Mouse (Mus musculus) forebrain, embryonic 10.5 days (tissue): Measurements from ENCODE around the gene Pcsk2. TPM values are rescaled to one million over a fixed set of nuclear protein-coding genes. Genes with fewer than 3 reads are reported as not detected.

Experiments used
- DNase-seq: peaks from one replicate; pipeline ENCODE4 v3.0.0-alpha.2; 2017; ENCODE audit warnings: low spot score; ENCODE audit errors: extremely low spot score
- H3K27ac ChIP-seq: fragments of 300-500 bp; sonication (generic); 2 replicates; pipeline ENCODE4 v1.5.1; 2016; ENCODE audit warnings: mild to moderate bottlenecking
- H3K27me3 ChIP-seq: fragments of 300-500 bp; sonication (generic); 2 replicates; pipeline ENCODE4 v1.6.1; 2016; ENCODE audit warnings: mild to moderate bottlenecking; ENCODE audit not compliant: poor library complexity, severe bottlenecking
- H3K36me3 ChIP-seq: fragments of 300-500 bp; sonication (generic); replicated peaks from 2 replicates; pipeline ENCODE4 v1.6.1; 2016; ENCODE audit warnings: mild to moderate bottlenecking, moderate library complexity
- H3K4me1 ChIP-seq: fragments of 300-500 bp; sonication (generic); 2 replicates; pipeline ENCODE4 v1.6.1; 2016
- H3K4me3 ChIP-seq: fragments of 300-500 bp; sonication (generic); 2 replicates; pipeline ENCODE4 v1.5.1; 2016; ENCODE audit warnings: mild to moderate bottlenecking, moderate library complexity
- H3K9me3 ChIP-seq: fragments of 300-500 bp; sonication (generic); 2 replicates; pipeline ENCODE4 v1.6.1; 2016; ENCODE audit warnings: mild to moderate bottlenecking, moderate library complexity
- WGBS: fragments of 180-500 bp; shearing (Covaris S2); methylation state at CpG from one replicate; pipeline ENCODE4 v1.1.7; 2016; 5-methylcytosine and 5-hydroxymethylcytosine counted together
- polyA plus RNA-seq: library from polyadenylated mRNA; unstranded; fragments of >200 nt; fragmentation: Nextera tagmentation; extraction: Ambion mirVana; gene quantifications from 2 replicates; pipeline ENCODE4 v1.2.1, GENCODE M21; 2016

Gene Pcsk2
- polyA plus RNA-seq, 1 experiment from 2014 or later, result 0.86 TPM

GRCm38 (mm10) chr2:143603071-143603470, 57.1 kb downstream of the Pcsk2 start:
- H3K27me3 ChIP-seq, result no peaks in the 10 kb centered on the region
- 56% methylated on average over 3 of the region's 3 CpGs for WGBS

GRCm38 (mm10) chr2:143603871-143604512, 58.0 kb downstream of the Pcsk2 start:
- no peak overlapping the region for H3K27ac ChIP-seq
- H3K36me3 ChIP-seq, result no peaks in the 10 kb centered on the region
- peaks cover 11% of the 10 kb centered on the region; the same call in 1 of the 2 replicates for H3K4me1 ChIP-seq
- no peaks in the 10 kb centered on the region for H3K9me3 ChIP-seq
- no peak for DNase-seq
- H3K4me3 ChIP-seq, result no peak overlapping the region
- no peaks in the 10 kb centered on the region for H3K27me3 ChIP-seq
- 44% methylated on average over 2 of the region's 2 CpGs for WGBS

More at GRCm38 (mm10) chr2:143603071-143603470, 57.1 kb downstream of the Pcsk2 start:
- Histone ChIP-seq H3K4me3 (no peak overlapping the region), H3K4me1 (peaks cover 11% of the 10 kb centered on the region; the same call in 1 of the 2 replicates), H3K27ac (no peak overlapping the region), H3K36me3 (no peaks in the 10 kb centered on the region), H3K9me3 (no peaks in the 10 kb centered on the region)
- no peak for DNase-seq

- no peak overlapping the region for H3K27ac ChIP-seq
- DNase-seq, result no peak
- no peaks in the 10 kb centered on the region for H3K27me3 ChIP-seq
- no peak overlapping the region for H3K4me3 ChIP-seq
- WGBS, result 83% methylated on average over 9 of the region's 9 CpGs
- H3K4me1 ChIP-seq, result peaks cover 14% of the 10 kb centered on the region
- H3K36me3 ChIP-seq, result no peaks in the 10 kb centered on the region
- H3K9me3 ChIP-seq, result no peaks in the 10 kb centered on the region
Measured at GRCm38 (mm10) chr2:143610355-143611331, 64.7 kb downstream of the Pcsk2 start.

- Histone ChIP-seq H3K27ac (no peak overlapping the region), H3K27me3 (no peaks in the 10 kb centered on the region), H3K4me3 (no peak overlapping the region), H3K4me1 (peaks cover 7% of the 10 kb centered on the region), H3K36me3 (no peaks in the 10 kb centered on the region), H3K9me3 (no peaks in the 10 kb centered on the region)
- 84% methylated on average over 3 of the region's 3 CpGs for WGBS
- no peak for DNase-seq
Measured at GRCm38 (mm10) chr2:143613466-143613865, 67.5 kb downstream of the Pcsk2 start.

GRCm38 (mm10) chr2:143614775-143615174, 68.8 kb downstream of the Pcsk2 start:
- Histone ChIP-seq H3K27me3 (no peaks in the 10 kb centered on the region), H3K4me1 (peaks cover 7% of the 10 kb centered on the region), H3K4me3 (no peak overlapping the region), H3K36me3 (no peaks in the 10 kb centered on the region), H3K27ac (no peak overlapping the region), H3K9me3 (no peaks in the 10 kb centered on the region)
- 37% methylated on average over 5 of the region's 5 CpGs for WGBS
- no peak for DNase-seq

- WGBS, result 42% methylated on average over 3 of the region's 3 CpGs
- H3K27me3 ChIP-seq, result no peaks in the 10 kb centered on the region
- no peak overlapping the region for H3K27ac ChIP-seq
- no peaks in the 10 kb centered on the region for H3K36me3 ChIP-seq
- no peak for DNase-seq
- no peaks in the 10 kb centered on the region for H3K4me1 ChIP-seq
- H3K4me3 ChIP-seq, result no peak overlapping the region
- no peaks in the 10 kb centered on the region for H3K9me3 ChIP-seq
Measured at GRCm38 (mm10) chr2:143620916-143621315, 75.0 kb downstream of the Pcsk2 start.

- 69% methylated on average over 3 of the region's 3 CpGs for WGBS
Measured at GRCm38 (mm10) chr2:143623916-143624315, 78.0 kb downstream of the Pcsk2 start.

GRCm38 (mm10) chr2:143643305-143643704, 97.3 kb downstream of the Pcsk2 start:
- Histone ChIP-seq H3K4me3 (no peak overlapping the region), H3K9me3 (no peaks in the 10 kb centered on the region), H3K36me3 (no peaks in the 10 kb centered on the region), H3K27ac (no peak overlapping the region), H3K4me1 (peaks cover 5% of the 10 kb centered on the region), H3K27me3 (no peaks in the 10 kb centered on the region)
- no peak for DNase-seq
- 93% methylated on average over 1 of the region's 1 CpGs for WGBS

More at GRCm38 (mm10) chr2:143623916-143624315, 78.0 kb downstream of the Pcsk2 start:
- DNase-seq, result no peak
- H3K4me3 ChIP-seq, result no peak overlapping the region
- no peaks in the 10 kb centered on the region for H3K4me1 ChIP-seq
- H3K36me3 ChIP-seq, result no peaks in the 10 kb centered on the region
- H3K9me3 ChIP-seq, result no peaks in the 10 kb centered on the region
- H3K27me3 ChIP-seq, result no peaks in the 10 kb centered on the region
- no peak overlapping the region for H3K27ac ChIP-seq

GRCm38 (mm10) chr2:143644374-143644773, 98.4 kb downstream of the Pcsk2 start:
- H3K36me3 ChIP-seq, result no peaks in the 10 kb centered on the region
- peaks cover 5% of the 10 kb centered on the region for H3K4me1 ChIP-seq
- no peaks in the 10 kb centered on the region for H3K9me3 ChIP-seq
- WGBS, result 88% methylated on average over 4 of the region's 4 CpGs
- no peak overlapping the region for H3K27ac ChIP-seq
- no peak overlapping the region for H3K4me3 ChIP-seq
- no peak for DNase-seq
- no peaks in the 10 kb centered on the region for H3K27me3 ChIP-seq

- Histone ChIP-seq H3K9me3 (no peaks in the 10 kb centered on the region), H3K27ac (no peak overlapping the region), H3K36me3 (no peaks in the 10 kb centered on the region), H3K4me1 (peaks cover 5% of the 10 kb centered on the region), H3K27me3 (no peaks in the 10 kb centered on the region), H3K4me3 (no peak overlapping the region)
- no peak for DNase-seq
- WGBS, result 74% methylated on average over 5 of the region's 5 CpGs
Measured at GRCm38 (mm10) chr2:143646001-143646400, 100.0 kb downstream of the Pcsk2 start.

GRCm38 (mm10) chr2:143654621-143655020, 108.7 kb downstream of the Pcsk2 start:
- no peaks in the 10 kb centered on the region for H3K27me3 ChIP-seq
- no peak overlapping the region for H3K4me3 ChIP-seq
- no peak for DNase-seq
- 92% methylated on average over 4 of the region's 4 CpGs for WGBS
- no peaks in the 10 kb centered on the region for H3K9me3 ChIP-seq
- no peak overlapping the region for H3K27ac ChIP-seq
- no peaks in the 10 kb centered on the region for H3K4me1 ChIP-seq
- no peaks in the 10 kb centered on the region for H3K36me3 ChIP-seq

GRCm38 (mm10) chr2:143656968-143657367, 111.0 kb downstream of the Pcsk2 start:
- 72% methylated on average over 4 of the region's 4 CpGs for WGBS
- H3K27me3 ChIP-seq, result no peaks in the 10 kb centered on the region
- DNase-seq, result no peak
- H3K27ac ChIP-seq, result no peak overlapping the region
- no peaks in the 10 kb centered on the region for H3K36me3 ChIP-seq
- H3K9me3 ChIP-seq, result no peaks in the 10 kb centered on the region
- no peak overlapping the region for H3K4me3 ChIP-seq
- H3K4me1 ChIP-seq, result no peaks in the 10 kb centered on the region

GRCm38 (mm10) chr2:143666785-143667184, 120.8 kb downstream of the Pcsk2 start:
- no peak for DNase-seq
- 95% methylated on average over 5 of the region's 5 CpGs for WGBS
- H3K4me1 ChIP-seq, result no peaks in the 10 kb centered on the region
- H3K36me3 ChIP-seq, result no peaks in the 10 kb centered on the region
- H3K27me3 ChIP-seq, result no peaks in the 10 kb centered on the region
- H3K27ac ChIP-seq, result no peak overlapping the region
- H3K4me3 ChIP-seq, result no peak overlapping the region
- H3K9me3 ChIP-seq, result no peaks in the 10 kb centered on the region
